ENCODE assay signal across 8 mouse cellular contexts in the genomic region with DNA sequence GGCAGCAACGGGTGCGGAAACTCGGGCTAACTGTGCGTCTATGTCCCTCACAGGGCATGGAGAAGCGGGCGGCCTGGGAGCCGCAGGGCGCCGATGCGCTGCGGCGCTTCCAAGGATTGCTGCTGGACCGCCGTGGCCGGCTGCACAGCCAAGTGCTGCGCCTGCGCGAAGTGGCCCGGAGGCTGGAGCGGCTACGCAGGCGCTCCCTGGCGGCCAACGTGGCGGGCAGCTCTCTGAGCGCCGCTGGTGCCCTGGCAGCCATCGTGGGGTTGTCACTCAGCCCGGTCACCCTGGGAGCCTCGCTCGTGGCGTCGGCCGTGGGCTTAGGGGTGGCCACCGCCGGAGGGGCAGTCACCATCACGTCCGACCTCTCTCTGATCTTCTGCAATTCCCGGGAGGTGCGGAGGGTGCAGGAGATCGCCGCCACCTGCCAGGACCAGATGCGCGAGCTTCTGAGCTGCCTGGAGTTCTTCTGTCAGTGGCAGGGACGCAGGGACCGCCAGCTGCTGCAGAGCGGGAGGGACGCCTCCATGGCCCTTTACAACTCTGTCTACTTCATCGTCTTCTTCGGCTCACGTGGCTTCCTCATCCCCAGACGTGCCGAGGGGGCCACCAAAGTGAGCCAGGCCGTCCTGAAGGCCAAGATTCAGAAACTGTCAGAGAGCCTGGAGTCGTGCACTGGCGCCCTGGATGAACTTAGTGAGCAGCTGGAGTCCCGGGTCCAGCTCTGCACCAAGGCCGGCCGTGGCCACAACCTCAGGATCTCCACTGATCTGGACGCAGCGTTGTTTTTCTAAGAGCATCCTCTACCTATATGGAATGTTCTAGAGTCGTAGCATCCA. TPM values are rescaled to one million over a fixed set of nuclear protein-coding genes. Genes with fewer than 3 reads are reported as not detected.
A peak's percentile ranks its signal among the peaks of the same experiment; 100 is the strongest.
DNase-seq lines count a peak whose midpoint lies in the region; ATAC-seq lines count a peak whose summit lies in the region.

No protein-coding gene starts in this region.

- H3K4me2 ChIP-seq in intestine, embryonic 16.5 days (ENCODE audit: low read depth, low read length) = peak overlapping the region; percentile 93

- H3K4me3 ChIP-seq in intestine, embryonic 16.5 days (ENCODE audit: low read length) = peak overlapping the region; percentile 65
- H3K4me3 ChIP-seq in midbrain, embryonic 10.5 days = peak overlapping the region; percentile 67

- no peaks in the 10 kb centered on the region for H3K36me3 ChIP-seq in intestine, embryonic 16.5 days (ENCODE audit: control insufficient read depth, insufficient read depth, low read length)
- no peaks in the 10 kb centered on the region for H3K36me3 ChIP-seq in midbrain, embryonic 10.5 days

- peaks cover 5% of the 10 kb centered on the region; the same call in 1 of the 2 replicates for H3K4me1 ChIP-seq in intestine, embryonic 16.5 days (ENCODE audit: control insufficient read depth, insufficient read depth, low read length)
- H3K4me1 ChIP-seq in midbrain, embryonic 10.5 days = peaks cover 35% of the 10 kb centered on the region

- H3K9ac ChIP-seq in intestine, embryonic 16.5 days (ENCODE audit: low read depth, low read length) = peak overlapping the region; percentile 76

- peak; percentile 87 for ATAC-seq in intestine, embryonic 16.5 days

- H3K27ac ChIP-seq in intestine, embryonic 16.5 days (ENCODE audit: low read length) = no peak overlapping the region; the same call in 1 of the 2 replicates
- H3K27ac ChIP-seq in midbrain, embryonic 10.5 days (replicated peaks) = peak overlapping the region; percentile 85

- no peaks in the 10 kb centered on the region for H3K27me3 ChIP-seq in intestine, embryonic 16.5 days (replicated peaks; ENCODE audit: control insufficient read depth, insufficient read depth, low read length)
- peaks cover 39% of the 10 kb centered on the region for H3K27me3 ChIP-seq in midbrain, embryonic 10.5 days (ENCODE audit: low read depth, poor library complexity, severe bottlenecking)

- no peaks in the 10 kb centered on the region for H3K9me3 ChIP-seq in intestine, embryonic 16.5 days (ENCODE audit: control insufficient read depth, low read length)
- no peaks in the 10 kb centered on the region for H3K9me3 ChIP-seq in midbrain, embryonic 10.5 days (replicated peaks)

- DNase-seq in adrenal gland, adult 8-10 months = peak; percentile 78
- DNase-seq in embryo, embryonic 9.5 days (ENCODE audit: extremely low spot score) = peak; percentile 87
- peak; percentile 86 to 93 for DNase-seq in gastrocnemius, postnatal 4 days (ENCODE audit: low spot score in 2 of 2)
- peak; percentile 89 to 92 for DNase-seq in left cerebral cortex, postnatal 36 days (ENCODE audit: low spot score in 2 of 2)
- peak; percentile 91 for DNase-seq in midbrain, embryonic 10.5 days (ENCODE audit: low spot score)
- peak; percentile 82 to 83 for DNase-seq in right cerebral cortex, postnatal 36 days (ENCODE audit: low spot score in 2 of 2)
- DNase-seq in urinary bladder, postnatal 4 days (ENCODE audit: low spot score in 2 of 2) = peak; percentile 87 to 89

- whole genome bisulfite sequencing in intestine, embryonic 16.5 days = 3% methylated on average over 61 of the region's 62 CpGs
- 2% methylated on average over 61 of the region's 62 CpGs for WGBS in midbrain, embryonic 10.5 days

- intact Hi-C loops in left cerebral cortex, postnatal 36 days (cut with DNase I) = no loop called here

RNA-seq across cellular contexts. Expression of a gene that starts 2.2 kb away (rescaled TPM):
- 1 to 10 TPM; 1.8 to 8.8 (median 2.2) TPM for total RNA-seq in adrenal gland, adult 8-10 months (2022)
- 1 to 10 TPM; 7.0 to 7.6 TPM for total RNA-seq in gastrocnemius, postnatal 4 days (2021)
- 2.8 and 3.5 TPM in 2 replicates for polyA plus RNA-seq in intestine, embryonic 16.5 days (2015; fragmentation: Nextera tagmentation; extraction: Ambion mirVana)
- total RNA-seq in left cerebral cortex, postnatal 36 days (2021) = 1 to 10 TPM; 3.2 to 8.0 TPM
- polyA plus RNA-seq in midbrain, embryonic 10.5 days (2016; fragmentation: Nextera tagmentation; extraction: Ambion mirVana) = 2.5 and 2.8 TPM in 2 replicates

RNA-seq across cellular contexts. Expression of a gene that starts 27.7 kb away (rescaled TPM):
- total RNA-seq in adrenal gland, adult 8-10 months (2022) = 10 to 100 TPM; 68.5 to 72.8 (median 72.4) TPM
- total RNA-seq in gastrocnemius, postnatal 4 days (2021) = 10 to 100 TPM; 42.1 to 53.6 TPM
- 82.3 and 95.1 TPM in 2 replicates for polyA plus RNA-seq in intestine, embryonic 16.5 days (2015; fragmentation: Nextera tagmentation; extraction: Ambion mirVana)
- total RNA-seq in left cerebral cortex, postnatal 36 days (2021) = 10 to 100 TPM; 52.9 to 63.8 TPM
- 105 and 108 TPM in 2 replicates for polyA plus RNA-seq in midbrain, embryonic 10.5 days (2016; fragmentation: Nextera tagmentation; extraction: Ambion mirVana)
